Mouse (Mus musculus) neutrophil, adult 5-6 weeks (primary cell): ENCODE results near the gene Kdm1b. TPM values are rescaled to one million over a fixed set of nuclear protein-coding genes. Genes with fewer than 3 reads are reported as not detected.
A peak's percentile ranks its signal among the peaks of the same experiment; 100 is the strongest.

Experiments used
- ATAC-seq: fragments of 151-379, 151-347 bp; 2 replicates; pipeline ENCODE4 v1.8.0; 2017; ENCODE audit warnings: mild to moderate bottlenecking, moderate TSS enrichment; ENCODE audit not compliant: insufficient number of reproducible peaks, poor library complexity, low FRiP score, severe bottlenecking; ENCODE audit errors: extremely low read depth
- total RNA-seq: library from RNA; stranded (forward); fragments of 200-1000 nt; gene quantifications from 2 replicates; pipeline ENCODE4 v1.2.3, GENCODE M21; 2017

The Kdm1b gene
- 18.2 and 21.2 TPM in 2 replicates for total RNA-seq

DNA sequence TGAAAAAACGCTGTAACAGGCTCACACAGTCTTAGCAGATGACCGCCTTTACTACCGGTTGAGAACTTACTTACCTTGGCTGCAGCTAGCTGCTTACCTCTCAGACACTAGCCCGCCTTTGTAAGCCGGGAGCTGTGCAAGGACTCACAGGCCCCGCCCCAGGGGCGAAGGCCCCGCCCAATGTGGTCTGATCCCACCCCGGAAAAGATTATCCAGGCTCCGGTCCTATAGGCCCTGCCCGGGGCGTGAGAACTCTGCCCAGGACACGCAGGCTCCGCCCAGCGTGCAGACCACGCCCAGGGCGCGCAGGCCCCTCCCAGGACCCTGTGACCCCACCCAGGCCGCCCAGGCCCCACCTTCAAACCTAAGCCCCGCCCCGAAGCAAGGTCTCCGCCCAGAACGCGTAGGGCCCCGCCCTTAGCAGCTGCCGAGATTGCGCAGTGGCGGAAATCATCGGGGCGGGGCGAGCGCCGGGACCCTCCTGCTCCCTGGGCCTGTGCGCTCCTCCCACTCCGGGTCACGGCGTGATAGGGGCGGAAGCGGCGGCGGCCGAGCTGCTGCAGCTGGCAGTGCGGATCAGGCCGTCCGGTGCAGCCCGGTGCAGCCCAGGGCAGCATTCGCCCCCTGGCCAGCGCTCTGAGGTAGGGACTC, at the start of gene Kdm1b:
Gene Kdm1b, plus strand, starts transcription at position 470 of the 651 bp plus-strand sequence.
- peak; percentile 87 for ATAC-seq

DNA sequence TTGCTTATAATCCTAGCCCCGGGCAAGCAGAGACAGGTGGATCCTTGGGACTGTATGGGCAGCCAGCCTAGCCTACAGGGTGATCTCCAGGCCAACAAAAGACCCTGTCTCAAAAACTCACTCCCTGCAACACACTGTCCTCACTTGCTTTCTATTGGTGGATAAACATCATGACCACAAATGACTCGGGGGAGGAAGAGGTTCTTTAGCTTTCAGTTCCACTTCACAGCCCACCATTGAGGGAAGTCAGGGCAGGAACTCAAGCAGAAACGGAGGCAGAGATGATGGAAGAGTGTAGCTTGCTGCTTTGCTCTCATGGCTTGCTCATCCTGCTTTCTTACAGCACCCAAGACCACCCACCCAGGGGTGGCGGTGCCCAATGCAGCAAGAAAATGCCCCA, 45.9 kb upstream of the Kdm1b start:
- ATAC-seq: no peak

DNA sequence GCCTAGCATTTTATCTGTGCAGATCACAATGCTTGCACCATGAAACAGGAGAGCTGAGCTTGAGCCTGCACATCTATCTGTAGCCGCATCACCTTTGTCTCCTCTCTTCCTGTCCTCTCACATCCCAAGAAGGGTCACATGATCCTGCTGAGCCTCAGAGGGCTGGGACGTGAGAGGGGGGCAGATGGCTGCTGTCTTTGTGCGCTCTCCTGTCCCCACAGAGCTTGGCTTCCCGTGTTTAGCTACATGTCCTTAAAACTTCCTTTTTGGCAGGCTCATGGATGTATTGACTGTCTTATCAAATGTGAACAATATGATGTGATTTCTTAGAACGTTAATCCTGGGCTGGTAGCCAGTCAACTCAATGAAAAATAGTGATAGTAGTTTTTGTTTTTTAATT, 43.8 kb upstream of the Kdm1b start:
- no peak for ATAC-seq

DNA sequence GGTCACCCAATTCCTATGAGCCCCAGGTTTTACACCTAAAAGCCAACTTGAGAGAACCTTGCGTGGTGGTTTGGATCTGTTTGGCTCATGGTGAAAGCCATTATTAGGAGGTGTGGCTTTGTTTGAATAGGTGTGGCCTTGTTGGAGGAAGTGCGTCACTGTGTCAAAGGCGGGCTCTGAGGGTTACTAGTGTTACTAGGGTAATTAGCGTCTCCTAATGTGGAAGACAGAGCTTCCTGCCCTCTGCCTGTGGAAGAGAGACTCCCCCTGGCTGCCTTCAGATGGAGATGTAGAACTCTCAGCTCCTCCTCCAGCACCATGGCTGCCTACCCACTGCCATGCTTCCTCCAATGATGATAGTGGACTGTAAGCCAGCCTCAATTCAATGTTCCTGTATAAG, 41.7 kb upstream of the Kdm1b start:
- no peak for ATAC-seq

DNA sequence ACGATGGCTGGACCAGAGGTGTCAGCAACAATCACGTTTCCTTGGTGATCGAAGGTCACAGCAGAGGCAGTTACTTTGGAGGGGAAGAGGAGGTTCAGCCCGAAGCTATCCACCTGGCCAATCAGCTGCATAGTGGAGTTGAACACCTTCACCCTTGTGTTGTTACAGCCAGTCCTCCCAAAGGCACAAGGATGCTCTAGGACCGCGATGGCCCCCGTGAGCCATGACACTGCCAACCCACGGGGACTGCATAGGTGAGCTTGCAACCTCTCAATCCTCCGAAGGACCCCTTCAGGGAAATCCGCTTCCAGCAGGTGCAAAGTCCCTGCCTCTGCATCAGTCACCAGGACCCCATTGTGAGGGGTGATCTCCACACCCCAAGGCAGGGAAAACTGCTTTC, 29.6 kb upstream of the Kdm1b start:
- ATAC-seq: no peak

DNA sequence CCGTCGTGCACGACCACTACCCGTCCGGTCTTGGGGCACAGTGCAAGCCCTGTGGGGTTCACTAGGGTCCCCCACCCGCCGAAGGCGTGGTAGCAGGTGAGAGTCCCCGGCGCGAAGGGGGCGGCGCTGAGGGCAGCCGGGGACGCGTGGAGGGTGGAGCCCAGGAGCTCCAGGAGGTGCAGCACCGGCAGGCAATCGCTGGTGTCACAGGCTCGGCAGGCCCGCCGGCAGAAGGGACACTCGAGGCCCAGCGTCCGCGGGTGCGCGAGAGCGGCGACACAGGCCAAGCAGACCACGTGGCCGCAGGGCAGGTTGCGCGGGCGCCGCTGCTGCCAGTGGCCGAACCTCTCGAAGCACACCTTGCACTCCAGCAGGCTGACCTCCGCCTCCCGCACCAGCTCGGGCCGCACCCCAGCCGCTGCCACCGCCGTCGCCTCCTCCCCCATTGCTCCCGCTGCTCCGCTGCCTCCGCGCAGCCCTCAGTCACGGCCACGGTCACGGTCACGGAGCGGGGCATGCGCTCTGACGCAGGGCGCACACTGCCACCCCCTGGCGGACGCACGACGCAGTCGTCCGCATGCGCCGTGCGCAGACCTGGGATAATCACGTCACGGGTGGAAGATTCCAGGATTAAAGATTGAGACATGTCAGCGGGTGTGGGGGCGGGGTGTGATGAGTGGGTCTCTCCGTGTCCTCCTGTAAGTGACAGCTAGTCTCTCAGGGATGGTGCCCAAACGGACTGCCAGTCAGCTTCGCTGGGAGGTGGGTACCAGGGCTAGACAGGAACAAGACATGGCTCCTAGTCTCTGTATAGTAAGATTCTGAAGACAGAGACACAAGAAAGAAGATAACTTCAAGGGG, 28.7 kb upstream of the Kdm1b start, which contains the start of gene Nhlrc1:
Gene Nhlrc1, minus strand, starts transcription at position 517 of the 861 bp plus-strand sequence.
- peak; percentile 62 for ATAC-seq

DNA sequence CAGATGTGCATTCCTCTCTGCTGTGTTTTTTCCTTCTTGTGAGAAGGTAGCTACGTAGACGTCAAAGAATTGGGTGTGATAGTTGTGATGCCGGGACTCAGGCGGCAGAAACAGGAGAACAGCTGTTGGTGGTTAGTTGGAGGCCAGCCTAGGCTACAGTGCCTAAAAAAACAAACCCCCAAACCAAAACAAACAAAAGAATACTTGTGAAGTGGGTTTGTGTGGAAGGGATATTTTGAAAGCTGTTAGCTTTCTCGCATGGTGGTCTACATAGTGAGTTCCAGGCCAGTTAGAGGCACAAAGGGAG, 28.2 kb upstream of the Kdm1b start:
- ATAC-seq: no peak

DNA sequence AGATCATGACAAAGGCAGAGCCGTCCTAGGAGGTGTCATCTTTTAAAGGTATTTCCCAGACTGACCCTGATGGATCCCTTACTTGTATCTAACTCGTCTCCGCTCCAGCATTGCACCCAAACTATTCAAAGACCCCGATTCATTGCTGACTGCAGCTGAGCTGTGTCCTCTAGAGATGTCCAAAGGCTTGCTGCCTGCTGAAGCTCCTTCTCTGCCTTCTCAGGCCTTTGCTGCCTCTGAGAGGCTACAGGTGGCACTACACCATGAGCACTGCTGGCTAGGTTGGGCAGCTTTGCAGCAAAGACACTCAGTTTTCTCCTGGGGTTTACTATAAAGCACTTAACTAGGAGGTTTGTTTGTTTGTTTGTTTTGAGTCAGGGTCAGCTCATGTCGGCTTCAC, 26.0 kb upstream of the Kdm1b start:
- ATAC-seq: no peak

DNA sequence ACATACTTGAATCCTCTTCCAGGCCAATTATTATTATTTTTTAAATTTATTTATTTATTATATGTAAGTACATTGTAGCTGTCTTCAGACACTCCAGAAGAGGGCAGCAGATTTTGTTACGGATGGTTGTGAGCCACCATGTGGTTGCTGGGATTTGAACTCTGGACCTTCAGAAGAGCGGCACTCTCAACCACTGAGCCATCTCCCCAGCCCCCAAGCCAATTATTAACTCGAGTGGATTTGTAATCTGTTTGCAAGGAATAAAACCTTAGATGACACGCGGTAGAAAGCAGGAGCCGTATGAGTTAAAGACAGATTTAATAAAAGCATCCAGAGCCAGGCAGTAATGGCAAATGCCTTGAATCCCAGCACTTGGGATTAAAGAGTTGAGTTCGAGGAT, 23.5 kb upstream of the Kdm1b start:
- ATAC-seq: no peak

DNA sequence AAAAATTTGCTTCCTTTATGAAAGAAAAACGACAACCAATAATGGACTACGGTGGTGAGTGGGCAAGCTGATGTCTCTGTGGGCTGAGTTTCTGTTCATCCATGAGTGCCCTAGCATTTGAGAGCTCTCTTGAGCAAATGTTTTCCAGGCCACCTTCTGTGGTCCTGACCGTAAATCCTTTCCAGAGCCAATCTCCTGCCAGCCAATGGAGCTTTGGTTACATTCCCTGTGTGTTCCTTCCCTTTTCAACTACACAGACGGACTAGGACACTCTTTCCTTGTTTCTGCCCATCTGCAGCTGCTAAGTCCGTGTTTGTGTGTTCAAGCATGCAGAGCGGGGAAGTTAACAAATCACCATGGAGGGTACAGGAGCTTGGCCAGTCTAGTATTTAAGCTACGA, 22.5 kb upstream of the Kdm1b start:
- ATAC-seq: no peak

DNA sequence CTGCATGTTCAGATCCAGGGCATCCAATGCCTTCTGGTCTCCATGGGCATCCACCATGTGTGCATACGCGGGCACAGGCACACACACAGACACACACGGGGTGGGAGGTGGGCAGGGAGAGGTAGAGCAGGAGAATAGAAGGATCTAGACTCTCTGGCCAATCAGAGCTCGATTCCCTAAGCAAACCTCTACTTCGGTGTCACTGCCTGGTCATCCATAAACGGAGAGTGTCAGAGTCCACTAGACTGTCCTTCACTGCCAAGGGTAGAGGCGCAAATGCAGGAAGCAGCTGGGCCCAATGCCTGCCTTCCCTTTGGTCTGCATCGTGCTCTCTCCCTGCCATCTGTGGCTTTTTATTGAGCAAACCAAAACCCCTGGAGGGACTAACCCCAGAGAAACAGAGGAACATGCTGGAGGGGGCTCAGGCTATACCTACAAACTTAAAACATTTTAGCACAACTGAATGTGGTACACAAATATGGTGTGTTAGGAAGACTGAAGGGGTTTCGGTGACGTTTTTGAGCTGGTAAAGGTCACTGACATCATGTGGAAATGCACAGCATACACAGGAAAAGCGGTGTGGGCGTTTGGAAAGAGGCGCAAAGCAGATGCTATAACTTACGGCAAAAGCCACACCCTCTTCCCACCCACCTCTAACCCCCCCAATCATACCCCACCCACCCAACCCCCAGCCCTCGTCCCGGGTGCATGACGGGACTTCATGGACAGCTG, 12.8 kb upstream of the Kdm1b start:
- ATAC-seq: no peak

DNA sequence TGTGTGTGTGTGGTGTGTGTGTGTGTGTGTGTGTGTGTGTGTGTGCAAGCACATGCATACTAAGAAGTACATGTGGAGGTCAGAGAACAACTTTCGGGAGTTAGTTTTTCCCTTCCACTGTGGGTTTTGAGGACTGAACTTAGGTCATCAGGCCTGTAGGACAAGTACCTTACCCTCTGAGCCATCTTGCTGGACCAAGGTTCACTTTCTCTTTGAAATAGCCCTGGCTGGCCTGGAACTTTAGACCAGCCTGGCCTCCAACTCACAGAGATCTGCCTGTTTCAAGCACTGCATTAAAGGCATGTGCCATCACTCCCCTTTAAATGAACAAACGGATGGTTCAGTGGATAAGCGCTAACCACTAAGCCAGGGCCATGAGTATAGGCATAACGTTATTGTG, 9.7 kb upstream of the Kdm1b start:
- no peak for ATAC-seq

DNA sequence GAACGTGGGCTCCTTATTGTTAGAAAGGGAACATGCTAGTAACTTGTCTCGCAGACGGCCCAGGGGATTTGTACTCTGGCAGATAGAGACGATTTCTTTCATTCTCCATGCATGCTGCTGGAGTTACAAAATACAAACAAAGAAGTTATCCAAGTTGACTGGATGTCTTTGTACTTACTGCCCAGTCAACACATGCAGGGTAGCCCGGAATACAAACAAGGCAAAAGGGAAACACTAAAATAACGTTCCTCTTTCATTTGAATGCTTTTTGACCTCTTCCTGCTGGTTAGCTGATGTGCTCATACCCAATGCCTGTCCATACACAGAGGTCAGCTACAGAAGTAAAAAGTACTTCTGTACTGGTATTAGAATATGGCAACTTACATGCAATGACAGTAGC, 5.4 kb upstream of the Kdm1b start:
- ATAC-seq: no peak

DNA sequence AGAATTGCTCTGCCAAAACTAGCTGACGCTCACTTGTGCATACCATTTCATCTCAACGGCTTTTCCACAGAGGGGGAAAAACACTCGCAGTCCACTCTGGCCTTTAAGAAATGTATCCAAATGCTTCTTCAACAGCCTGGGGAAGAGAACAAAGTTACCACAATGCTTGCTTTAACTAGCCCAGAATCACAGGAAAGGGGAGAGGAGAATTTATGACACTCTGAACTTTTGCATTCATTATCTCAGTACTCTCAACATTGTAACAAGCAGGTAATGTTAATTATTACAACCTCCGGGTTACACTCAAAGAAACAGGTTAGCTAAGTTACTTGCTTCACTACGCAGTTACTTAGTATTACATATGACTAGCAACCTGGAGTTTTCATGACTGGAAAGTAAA, 3.2 kb upstream of the Kdm1b start:
- no peak for ATAC-seq

DNA sequence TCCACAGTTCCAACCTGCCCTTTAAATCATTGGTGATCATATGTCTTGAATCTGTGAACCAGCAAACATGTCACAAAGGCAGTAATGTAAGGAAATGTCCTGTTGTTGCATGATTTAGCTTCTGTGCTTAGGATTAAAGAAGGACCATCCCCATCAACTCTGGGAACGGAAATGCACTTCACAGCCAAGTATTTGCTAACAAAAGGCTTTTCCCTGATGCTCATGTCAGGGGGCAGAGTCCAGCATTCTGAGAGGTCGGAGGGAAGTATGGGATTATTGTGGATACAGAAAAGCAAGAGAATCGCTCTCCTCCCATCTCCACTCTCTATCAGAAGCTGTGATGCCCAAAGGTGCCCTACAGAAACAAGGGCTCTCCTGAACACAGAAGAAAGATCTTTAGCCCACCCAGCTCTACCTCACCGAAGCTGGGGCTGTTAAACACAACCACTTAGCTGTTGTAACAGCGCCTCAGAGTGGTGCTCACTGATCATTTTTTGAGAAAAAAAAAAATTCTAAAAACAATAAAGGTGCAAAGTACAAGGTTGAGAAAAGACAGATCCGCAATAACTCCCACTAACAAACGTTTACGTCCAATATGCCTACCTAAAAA, 1.2 kb upstream of the Kdm1b start:
- no peak for ATAC-seq

DNA sequence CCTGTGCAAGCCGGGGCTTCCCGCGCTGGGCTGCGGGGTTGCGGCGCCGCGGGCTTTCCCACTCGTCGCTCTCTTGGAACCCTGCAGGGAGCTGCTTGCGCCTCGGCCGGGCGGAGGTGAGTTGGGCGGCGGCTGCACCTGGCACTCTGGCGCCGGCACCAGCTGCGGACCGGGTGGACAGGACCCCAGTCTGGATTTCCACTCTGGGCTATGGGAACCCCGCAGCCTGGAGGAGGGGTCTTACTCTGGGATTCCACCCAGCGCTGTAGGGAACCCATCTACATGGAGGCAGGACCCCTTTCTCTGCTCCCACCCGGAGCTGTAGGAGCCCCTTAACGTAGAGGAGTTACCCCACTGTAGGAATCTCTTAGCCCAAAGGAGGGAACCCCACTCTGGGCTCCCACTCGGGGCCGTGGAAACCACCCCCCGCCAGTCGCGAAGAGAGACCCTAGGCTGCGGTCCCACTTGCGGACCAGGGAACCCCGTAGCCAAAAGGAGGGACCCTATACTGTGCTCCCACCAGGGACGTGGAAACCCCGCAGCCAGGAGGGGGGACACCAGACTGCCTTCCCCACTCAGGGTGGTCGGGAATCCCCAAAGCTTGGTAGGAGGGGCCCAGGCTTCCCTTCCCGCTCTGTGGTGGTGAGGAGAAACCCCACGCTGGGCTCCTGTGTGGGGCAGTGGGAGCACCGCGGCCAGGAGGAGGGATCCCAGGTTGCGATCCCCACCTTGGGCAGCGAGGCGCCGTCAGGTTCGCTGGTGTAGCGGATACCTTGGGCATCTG, 726 bp downstream of the Kdm1b start:
- no peak for ATAC-seq

DNA sequence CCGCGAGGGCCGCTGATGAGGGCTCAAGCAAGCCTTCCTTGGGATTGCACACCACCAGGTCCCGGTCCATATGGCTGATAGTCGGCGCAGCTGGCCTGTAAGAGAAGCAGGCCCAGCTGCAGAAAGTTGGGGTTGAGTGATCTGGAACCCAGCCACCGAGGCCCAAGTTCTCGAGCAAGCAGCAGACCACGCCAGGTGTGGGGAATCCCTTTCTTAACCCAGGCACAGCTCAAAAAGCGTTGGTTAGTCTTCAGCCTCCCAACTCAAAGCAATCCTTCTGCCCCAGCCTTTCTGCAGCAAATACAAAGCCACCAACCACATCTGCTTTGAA, 1.3 kb downstream of the Kdm1b start, which contains the start of gene Tpmt:
Gene Tpmt, minus strand, starts transcription at position 121 of the 331 bp plus-strand sequence.
- no peak for ATAC-seq

DNA sequence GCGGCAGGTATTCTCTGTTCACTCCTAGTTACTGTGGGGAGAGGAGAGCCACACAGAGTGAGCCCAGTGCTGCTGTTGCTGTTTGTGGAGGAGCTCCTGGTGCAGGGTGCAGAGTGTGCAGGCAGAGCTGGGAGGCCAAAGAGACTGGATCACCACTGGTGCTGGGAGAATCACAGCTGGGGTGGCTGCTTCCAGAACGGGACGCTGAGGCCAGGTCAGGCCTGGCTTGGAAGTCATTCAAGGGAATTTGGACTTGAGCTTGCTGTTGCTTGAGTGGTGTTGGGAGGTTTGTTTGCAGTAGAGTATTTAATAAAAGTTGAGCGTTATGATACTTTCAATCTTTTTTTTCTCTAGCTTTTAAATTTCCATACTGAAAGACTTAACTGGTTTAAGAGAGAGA, 4.7 kb downstream of the Kdm1b start:
- no peak for ATAC-seq

DNA sequence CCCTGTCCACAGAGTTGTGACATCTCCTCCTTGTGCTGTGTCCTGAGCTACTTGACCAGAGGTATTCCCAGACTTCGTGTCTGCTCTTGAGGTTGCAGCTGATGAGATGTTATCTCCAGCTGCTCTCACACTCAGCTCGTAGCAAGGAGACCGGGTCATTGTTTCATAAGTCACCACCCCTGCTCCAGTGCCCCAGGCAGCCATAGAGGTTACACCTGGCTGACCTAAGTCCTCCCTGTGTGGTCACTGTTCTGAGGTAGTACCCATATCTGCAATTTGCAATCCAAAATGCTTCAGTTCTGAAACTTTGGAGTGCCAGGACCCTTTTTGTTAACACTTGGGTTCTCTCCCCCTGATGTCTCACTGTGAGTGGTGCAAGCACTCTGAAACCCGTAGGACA, 6.7 kb downstream of the Kdm1b start:
- ATAC-seq: no peak
